8 mouse cellular contexts compared by ENCODE assay signal in the genomic region with DNA sequence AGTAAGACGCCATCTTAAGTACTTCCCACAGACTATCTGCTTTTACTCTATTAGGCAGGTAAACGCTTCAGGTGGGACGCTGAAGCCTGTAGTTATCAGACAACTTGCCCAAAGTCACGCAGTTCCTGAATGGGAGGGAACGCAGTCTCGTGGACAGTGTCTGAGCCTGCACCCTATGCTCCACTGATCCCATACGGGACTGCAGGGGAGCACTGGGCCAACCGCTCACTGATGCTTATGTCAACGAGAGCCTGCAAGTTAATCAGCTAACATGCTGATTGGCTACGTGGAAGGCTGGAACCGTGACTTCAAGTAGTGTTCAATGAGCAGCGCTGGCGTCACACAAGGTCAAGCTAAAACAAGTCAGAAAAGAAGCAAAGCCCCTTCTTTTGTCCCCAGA. TPM values are rescaled to one million over a fixed set of nuclear protein-coding genes. Genes with fewer than 3 reads are reported as not detected.
DNase-seq lines count a peak whose midpoint lies in the region; ATAC-seq and TF ChIP-seq lines count a peak whose summit lies in the region.

No protein-coding gene starts in this region.

- H3K4me2 ChIP-seq in forebrain, embryonic 12.5 days, result peak overlapping the region; percentile 71
- H3K4me2 ChIP-seq in lung, embryonic 16.5 days (ENCODE audit: low read depth, low read length), result peak overlapping the region; percentile 83

- no peaks in the 10 kb centered on the region for H3K9me3 ChIP-seq in E14TG2a.4 (ENCODE audit: low read length)
- no peaks in the 10 kb centered on the region for H3K9me3 ChIP-seq in forebrain, embryonic 12.5 days
- H3K9me3 ChIP-seq in lung, embryonic 16.5 days (ENCODE audit: control insufficient read depth, low read length), result no peaks in the 10 kb centered on the region

- peak overlapping the region; percentile 93 for H3K4me3 ChIP-seq in E14TG2a.4 (replicated peaks; ENCODE audit: low read length)
- peak overlapping the region; percentile 79 for H3K4me3 ChIP-seq in forebrain, embryonic 12.5 days (replicated peaks)
- peak overlapping the region; percentile 89 for H3K4me3 ChIP-seq in lung, embryonic 16.5 days (ENCODE audit: low read length)
- H3K4me3 ChIP-seq in spleen, adult 2 months (ENCODE audit: extremely low read depth, insufficient read depth, insufficient read length), result peak overlapping the region; percentile 19; the same call in 1 of the 2 replicates

- peaks cover 77% of the 10 kb centered on the region for H3K4me1 ChIP-seq in E14TG2a.4 (replicated peaks; ENCODE audit: low read depth, low read length)
- peaks cover 37% of the 10 kb centered on the region for H3K4me1 ChIP-seq in forebrain, embryonic 12.5 days
- peaks cover 19% of the 10 kb centered on the region for H3K4me1 ChIP-seq in lung, embryonic 16.5 days (replicated peaks; ENCODE audit: control insufficient read depth, insufficient read depth, low read length)
- H3K4me1 ChIP-seq in spleen, adult 2 months (ENCODE audit: control insufficient read depth, insufficient read depth, insufficient read length), result peaks cover 13% of the 10 kb centered on the region; the same call in 1 of the 2 replicates

- ATAC-seq in forebrain, embryonic 12.5 days (ENCODE audit: low FRiP score), result no peak
- ATAC-seq in lung, embryonic 16.5 days (ENCODE audit: low read depth), result no peak; the same call in 1 of the 2 replicates

- no peak for TF ChIP-seq POLR2A in spleen, adult 2 months (IDR thresholded peaks at IDR 0.05; ENCODE audit: low read depth, low read length)

- H3K27me3 ChIP-seq in E14TG2a.4 (ENCODE audit: insufficient read depth, low read length), result no peaks in the 10 kb centered on the region
- H3K27me3 ChIP-seq in forebrain, embryonic 12.5 days, result no peaks in the 10 kb centered on the region
- no peaks in the 10 kb centered on the region for H3K27me3 ChIP-seq in lung, embryonic 16.5 days (ENCODE audit: control insufficient read depth, insufficient read depth, low read depth, low read length)
- H3K27me3 ChIP-seq in spleen, adult 2 months (ENCODE audit: control insufficient read depth, insufficient read depth, low read length), result no peaks in the 10 kb centered on the region

- DNase-seq in T-cell, adult 2 months (ENCODE audit: low spot score), result peak; percentile 9
- peak; percentile 39 for DNase-seq in kidney, adult 11 months
- DNase-seq in spleen, adult 2 months (ENCODE audit: low read depth in 1 of 2, low spot score in 2 of 2), result peak in 1 of 2 experiments; percentile 15
- no peak for DNase-seq in right cerebral cortex, postnatal 25 days
- no peak for DNase-seq in right cerebral cortex, postnatal 14 days

- no peak for TF ChIP-seq CTCF in E14TG2a.4 (conservative IDR thresholded peaks at IDR 0.05; ENCODE audit: low read length)
- no peak for TF ChIP-seq CTCF in spleen, adult 2 months (IDR thresholded peaks at IDR 0.05; ENCODE audit: extremely low read depth, insufficient read depth, insufficient read length, insufficient replicate concordance)

- WGBS in forebrain, embryonic 12.5 days, result 38% methylated on average over 13 of the region's 13 CpGs
- 17% methylated on average over 13 of the region's 13 CpGs for WGBS in lung, embryonic 16.5 days
- 16% methylated on average over 13 of the region's 13 CpGs for WGBS in spleen, adult 2 months

- H3K9ac ChIP-seq in forebrain, embryonic 12.5 days, result peak overlapping the region; percentile 80; the same call in 1 of the 2 replicates
- H3K9ac ChIP-seq in lung, embryonic 16.5 days (ENCODE audit: low read length), result peak overlapping the region; percentile 88

- H3K27ac ChIP-seq in forebrain, embryonic 12.5 days, result no peak overlapping the region
- H3K27ac ChIP-seq in lung, embryonic 16.5 days (ENCODE audit: low read length), result no peak overlapping the region
- no peak overlapping the region for H3K27ac ChIP-seq in spleen, adult 2 months (ENCODE audit: insufficient read depth, low read length)

- H3K36me3 ChIP-seq in E14TG2a.4 (ENCODE audit: insufficient read depth, low read length), result peaks cover 62% of the 10 kb centered on the region
- H3K36me3 ChIP-seq in forebrain, embryonic 12.5 days (replicated peaks), result 0 out of 2 replicates have a peak, but pooled peaks cover 8% of the 10 kb centered on the region
- peaks cover 7% of the 10 kb centered on the region; the same call in 1 of the 2 replicates for H3K36me3 ChIP-seq in lung, embryonic 16.5 days (ENCODE audit: control insufficient read depth, insufficient read depth, low read length)
- H3K36me3 ChIP-seq in spleen, adult 2 months (ENCODE audit: control insufficient read depth, insufficient read depth, low read length), result no peaks in the 10 kb centered on the region; the same call in 1 of the 2 replicates

RNA-seq across cellular contexts. Expression of gene Taf5l, which starts 1.4 kb away (rescaled TPM):
- polyA plus RNA-seq in forebrain, embryonic 12.5 days (2016; fragmentation: Nextera tagmentation; extraction: Ambion mirVana), result 38.7 and 39.8 TPM in 2 replicates
- 29.3 and 30.9 TPM in 2 replicates for polyA plus RNA-seq in lung, embryonic 16.5 days (2015; fragmentation: Nextera tagmentation; extraction: Ambion mirVana)
- polyA plus RNA-seq in spleen, adult 2 months (2012; rRNA removed), result 27.3 and 34.2 TPM in 2 replicates

RNA-seq across cellular contexts. Expression of gene Urb2, which starts 1.5 kb away (rescaled TPM):
- 6.5 and 7.7 TPM in 2 replicates for polyA plus RNA-seq in forebrain, embryonic 12.5 days (2016; fragmentation: Nextera tagmentation; extraction: Ambion mirVana)
- polyA plus RNA-seq in lung, embryonic 16.5 days (2015; fragmentation: Nextera tagmentation; extraction: Ambion mirVana), result 4.0 and 4.6 TPM in 2 replicates
- polyA plus RNA-seq in spleen, adult 2 months (2012; rRNA removed), result 4.0 TPM in 2 replicates

RNA-seq across cellular contexts. Expression of gene Abcb10, which starts 36.9 kb away (rescaled TPM):
- polyA plus RNA-seq in forebrain, embryonic 12.5 days (2016; fragmentation: Nextera tagmentation; extraction: Ambion mirVana), result 16.1 and 17.3 TPM in 2 replicates
- 13.8 and 14.3 TPM in 2 replicates for polyA plus RNA-seq in lung, embryonic 16.5 days (2015; fragmentation: Nextera tagmentation; extraction: Ambion mirVana)
- polyA plus RNA-seq in spleen, adult 2 months (2012; rRNA removed), result 21.7 and 22.6 TPM in 2 replicates

Comparison
In these comparisons a context has a peak if more than half of its experiments do, and no peak if none do; other contexts are left out.
1. H3K4me3 ChIP-seq: peak in every context shown above with its lines; median percentile 93 in E14TG2a.4; 89 in lung, embryonic 16.5 days; 79 in forebrain, embryonic 12.5 days; 19 in spleen, adult 2 months.
2. DNase-seq: peak in T-cell, adult 2 months (single experiment) and kidney, adult 11 months (single experiment); none in right cerebral cortex, postnatal 25 days (single experiment) and right cerebral cortex, postnatal 14 days (single experiment).